Mouse (Mus musculus): ENCODE data around the gene Gm20481.
"Not testable (repeated sequence)": the region's sequence is repeated elsewhere in the genome, so short reads cannot be mapped to it uniquely, and the experiment has no call there.

Gene Gm20481

DNA sequence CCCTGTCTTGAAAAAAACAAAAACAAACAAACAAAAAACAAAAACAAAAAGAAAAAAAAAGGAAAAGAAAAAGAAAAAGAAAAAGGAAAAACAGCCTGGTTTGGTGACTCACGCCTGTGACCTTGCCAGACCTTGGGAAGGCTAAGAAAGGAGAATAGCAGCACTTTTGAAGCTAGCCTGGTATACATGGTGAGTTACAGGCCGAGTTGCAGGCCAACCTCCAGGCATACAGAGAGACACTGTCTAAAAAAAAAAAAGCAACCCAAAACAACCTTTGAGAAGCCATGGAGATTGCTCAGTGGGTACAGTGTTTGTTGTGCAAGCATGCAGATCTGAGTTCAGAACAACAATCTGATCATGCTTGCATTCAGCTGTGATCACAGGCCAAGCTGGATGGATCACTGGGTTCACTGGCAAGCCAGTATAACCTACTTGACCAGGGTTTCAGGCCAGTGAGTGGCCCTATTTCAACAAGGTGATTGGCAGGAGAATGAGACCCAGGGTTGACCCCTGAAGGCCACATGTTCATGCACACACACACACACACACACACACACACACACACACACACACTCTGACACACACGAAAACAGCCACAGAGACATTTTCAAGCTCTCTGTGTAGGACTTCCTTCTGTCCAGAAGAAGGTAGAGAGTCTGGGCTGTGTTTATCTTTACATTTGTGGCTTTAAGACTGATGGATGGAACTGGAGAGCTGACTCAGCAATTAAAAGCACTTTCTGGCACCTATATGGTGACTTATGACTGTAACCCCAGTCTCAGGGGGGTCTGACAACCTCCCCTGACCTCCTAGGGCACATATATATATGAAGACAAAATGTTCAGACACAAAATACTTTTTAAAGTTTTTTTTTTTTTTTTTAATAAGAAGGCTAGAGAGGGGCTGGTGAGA lies 6.1 kb downstream of the Gm20481 start:
- DNase-seq (ENCODE audit: low spot score) = no peak

DNA sequence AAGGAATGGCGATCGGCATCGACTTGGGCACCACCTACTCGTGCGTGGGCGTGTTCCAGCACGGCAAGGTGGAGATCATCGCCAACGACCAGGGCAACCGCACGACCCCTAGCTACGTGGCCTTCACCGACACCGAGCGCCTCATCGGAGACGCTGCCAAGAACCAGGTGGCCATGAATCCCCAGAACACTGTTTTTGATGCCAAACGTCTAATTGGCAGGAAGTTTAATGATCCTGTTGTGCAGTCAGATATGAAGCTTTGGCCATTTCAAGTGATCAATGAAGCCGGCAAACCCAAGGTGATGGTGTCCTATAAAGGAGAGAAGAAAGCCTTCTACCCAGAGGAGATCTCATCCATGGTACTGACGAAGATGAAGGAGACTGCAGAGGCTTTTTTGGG lies 7.3 kb downstream of the Gm20481 start:
- DNase-seq (ENCODE audit: low spot score) = no peak

DNA sequence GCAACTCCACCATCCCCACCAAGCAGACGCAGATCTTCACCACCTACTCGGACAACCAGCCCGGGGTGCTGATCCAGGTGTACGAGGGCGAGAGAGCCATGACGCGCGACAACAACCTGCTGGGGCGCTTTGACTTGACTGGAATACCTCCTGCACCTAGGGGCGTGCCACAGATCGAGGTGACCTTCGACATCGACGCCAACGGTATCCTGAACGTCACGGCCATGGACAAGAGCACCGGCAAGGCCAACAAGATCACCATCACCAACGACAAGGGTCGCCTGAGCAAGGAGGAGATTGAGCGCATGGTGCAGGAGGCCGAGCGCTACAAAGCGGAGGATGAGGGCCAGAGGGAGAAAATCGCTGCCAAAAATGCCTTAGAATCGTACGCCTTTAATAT lies 8.5 kb downstream of the Gm20481 start:
- DNase-seq (ENCODE audit: low spot score) = no peak

DNA sequence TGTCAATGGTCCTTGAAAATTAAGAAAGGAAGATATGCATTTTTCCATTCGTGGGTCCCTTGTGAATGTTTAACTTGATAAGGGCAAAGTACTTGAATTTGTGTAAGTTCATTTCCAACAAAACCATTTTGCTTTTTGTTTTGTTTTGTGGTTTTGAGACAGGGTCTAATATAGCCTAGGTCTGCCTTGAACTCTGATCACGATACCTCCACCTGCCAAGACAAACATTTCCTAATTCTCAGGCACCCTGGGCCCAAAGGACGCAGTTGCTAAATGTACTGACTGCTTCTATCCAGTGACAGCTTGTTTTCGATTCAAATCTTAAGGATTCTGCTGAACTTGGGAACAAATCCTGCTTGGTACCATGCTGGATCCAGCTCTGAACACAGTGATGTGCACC lies 9.9 kb downstream of the Gm20481 start:
- no peak for DNase-seq (ENCODE audit: low spot score)

DNA sequence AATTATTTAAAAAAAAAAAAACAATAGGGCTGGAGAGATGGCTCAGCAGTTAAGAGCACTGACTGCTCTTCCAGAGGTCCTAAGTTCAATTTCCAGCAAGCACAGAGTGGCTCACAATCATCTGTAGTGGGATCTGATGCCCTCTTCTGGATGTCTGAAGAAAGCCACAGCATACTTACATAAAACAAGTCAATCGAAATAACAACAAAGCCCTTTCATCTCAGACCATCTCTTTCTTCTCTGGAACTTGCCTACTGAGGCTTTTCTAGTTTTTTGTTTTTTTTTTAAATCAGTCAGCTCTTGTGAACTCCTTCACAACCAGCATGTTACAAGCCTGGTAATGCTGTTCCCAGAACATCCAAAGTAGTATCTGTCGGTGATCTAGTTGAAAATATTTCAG lies 10.9 kb downstream of the Gm20481 start:
- DNase-seq (ENCODE audit: low spot score) = peak; percentile 80

DNA sequence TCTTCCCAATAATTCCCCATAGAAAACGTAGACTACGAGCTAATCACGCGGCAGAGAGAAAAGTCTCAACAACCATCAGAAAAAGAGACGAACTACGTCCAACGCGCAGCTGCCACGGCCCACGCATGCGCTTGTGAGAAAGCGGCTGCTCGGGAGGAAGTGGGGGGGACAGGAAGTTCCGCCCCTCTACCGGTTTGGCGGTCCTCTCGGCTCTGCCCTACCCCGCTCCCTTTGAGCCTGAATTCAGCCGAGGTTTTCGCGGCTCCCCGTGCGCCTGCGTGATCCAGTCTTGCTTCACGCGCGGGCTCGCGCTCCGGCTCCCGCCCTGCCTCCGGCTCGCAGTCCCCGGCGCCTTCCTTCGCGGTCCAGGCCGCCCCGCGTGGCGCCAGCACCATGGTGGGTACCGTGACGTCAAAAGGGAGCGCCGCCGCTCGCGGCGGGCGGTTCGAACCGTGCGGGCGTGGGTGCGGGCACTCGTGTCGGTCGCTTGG lies 12.0 kb downstream of the Gm20481 start, which contains the start of gene Lsm2:
TSS of gene Lsm2 (plus strand) at position 173 of the 491 bp plus-strand sequence.
- DNase-seq (ENCODE audit: low spot score) = peak; percentile 96

DNA sequence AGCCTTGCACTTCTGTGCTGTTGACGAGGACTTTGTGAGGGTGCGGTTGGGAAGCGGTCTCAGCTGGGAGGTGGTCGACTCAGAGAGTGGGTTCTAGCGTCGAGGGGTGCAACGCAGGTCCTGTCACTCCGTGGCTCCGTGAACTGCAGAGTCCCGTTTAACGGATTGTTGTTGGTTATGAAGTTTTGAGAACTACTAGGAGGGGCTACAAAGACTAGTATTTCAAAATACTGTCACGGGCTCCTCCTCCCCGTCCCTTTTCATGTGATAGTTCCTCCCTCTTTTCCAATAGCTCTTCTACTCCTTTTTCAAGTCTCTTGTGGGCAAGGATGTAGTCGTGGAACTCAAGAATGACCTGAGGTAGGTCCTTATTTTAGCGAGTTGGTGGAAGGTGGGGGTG lies 12.6 kb downstream of the Gm20481 start:
- DNase-seq (ENCODE audit: low spot score) = no peak

DNA sequence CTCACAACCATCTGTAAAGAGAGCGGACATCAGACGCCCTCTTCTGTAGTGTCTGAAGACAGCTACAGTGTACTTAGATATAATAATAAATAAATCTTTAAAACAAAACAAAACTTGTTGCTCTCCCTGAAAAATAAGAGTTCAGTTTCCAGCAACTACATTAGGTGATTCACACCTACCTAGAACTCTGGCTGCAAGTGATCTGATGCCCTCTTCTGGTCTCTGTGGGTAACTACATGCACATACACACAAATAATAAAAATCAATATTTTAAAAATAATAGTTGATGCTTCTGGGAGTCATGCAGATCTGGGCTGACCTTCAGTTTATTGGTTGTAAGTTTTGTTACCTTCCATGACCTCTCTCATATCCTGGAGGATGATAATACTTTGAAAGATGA lies 14.5 kb downstream of the Gm20481 start:
- peak; percentile 63 for DNase-seq (ENCODE audit: low spot score)

DNA sequence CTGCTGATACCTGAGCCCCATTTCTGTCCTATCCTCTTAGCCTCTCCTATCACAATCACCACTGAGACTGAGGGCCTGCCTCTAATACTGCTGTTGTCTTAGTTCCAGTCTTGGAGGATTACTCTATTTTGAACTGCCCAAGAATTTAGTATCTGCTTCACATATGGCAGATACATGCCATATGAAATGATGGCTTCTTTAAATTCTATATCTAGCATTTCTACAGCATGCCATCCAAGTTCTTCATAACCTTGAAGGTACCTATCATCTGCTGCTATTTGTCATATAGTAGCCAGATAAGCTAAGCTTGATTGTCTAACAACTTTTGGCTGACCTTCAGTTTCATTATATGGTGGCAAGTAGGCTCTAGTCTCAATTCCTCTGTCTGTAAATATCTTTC lies 25.0 kb downstream of the Gm20481 start:
- no peak for DNase-seq (ENCODE audit: low spot score)

DNA sequence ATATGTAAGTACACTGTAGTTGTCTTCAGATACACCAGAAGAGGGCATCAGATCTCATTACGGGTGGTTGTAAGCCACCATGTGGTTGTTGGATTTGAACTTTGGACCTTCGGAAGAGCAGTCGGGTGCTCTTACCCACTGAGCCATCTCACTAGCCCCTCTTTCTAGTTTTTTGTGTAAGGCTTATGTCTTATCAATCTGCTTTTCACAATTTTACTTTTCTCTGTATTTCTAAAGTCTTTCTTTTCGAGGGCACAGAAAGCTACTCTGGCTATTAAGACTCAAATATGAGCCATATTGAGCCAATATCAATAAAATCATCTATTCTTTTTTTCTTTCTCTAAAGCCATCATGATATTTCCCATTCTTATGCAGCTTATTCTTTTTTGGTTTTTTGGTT lies 25.5 kb downstream of the Gm20481 start:
- DNase-seq (ENCODE audit: low spot score) = not testable (repeated sequence)

DNA sequence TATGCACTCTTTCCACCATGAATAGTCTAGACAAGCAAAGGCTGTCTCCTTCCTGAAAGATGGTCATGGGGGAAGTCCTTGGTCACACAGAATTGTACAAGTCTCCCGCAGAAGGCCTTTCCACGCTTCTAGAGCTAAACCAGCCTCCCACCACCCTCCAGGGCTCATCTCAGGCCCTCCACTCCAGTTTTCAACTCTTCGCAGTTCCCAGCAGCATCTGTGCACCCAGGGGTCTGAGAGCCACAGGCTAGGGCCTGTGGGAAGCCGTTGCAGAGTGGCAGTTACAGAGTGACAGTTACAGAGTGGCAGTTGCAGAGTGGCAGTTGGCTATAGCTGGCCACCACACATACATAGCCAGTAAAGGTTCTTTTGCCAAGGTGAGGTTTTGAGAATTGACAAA lies 26.2 kb downstream of the Gm20481 start:
- not testable (repeated sequence) for DNase-seq (ENCODE audit: low spot score)

DNA sequence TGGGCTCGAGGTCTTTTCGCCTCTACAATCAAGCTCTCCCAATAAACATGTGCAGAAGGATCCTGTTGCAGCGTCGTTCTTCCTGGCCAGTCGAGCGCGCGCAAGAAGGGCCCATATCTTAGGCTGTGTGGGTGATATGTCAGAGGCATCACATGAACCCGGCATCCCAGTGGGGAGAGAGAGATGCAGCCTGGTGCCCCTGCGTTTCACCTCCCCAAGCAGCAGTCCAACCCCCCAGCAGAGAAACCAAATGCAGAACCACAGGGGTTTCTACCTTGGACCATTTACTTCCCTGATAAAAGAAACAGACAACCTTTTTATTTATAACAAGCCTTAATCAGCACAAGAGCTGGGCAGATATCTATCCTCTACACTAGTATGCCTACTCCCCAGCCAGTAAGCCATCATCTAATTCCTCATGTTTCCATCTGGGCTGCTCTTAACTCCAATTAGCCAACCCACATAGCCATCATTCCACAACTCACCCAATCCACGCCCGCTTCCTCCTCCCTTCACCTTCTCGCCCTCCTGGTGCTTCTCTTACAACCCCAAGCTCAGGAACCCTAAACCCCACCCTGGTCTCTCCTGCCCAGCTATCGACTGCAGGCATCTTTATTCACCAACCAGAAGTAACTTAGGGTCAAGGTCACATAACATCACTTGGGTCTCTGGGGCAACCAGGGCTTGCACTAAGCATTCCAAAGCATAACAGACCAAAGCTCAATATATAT lies 26.9 kb downstream of the Gm20481 start:
- DNase-seq (ENCODE audit: low spot score) = no peak

DNA sequence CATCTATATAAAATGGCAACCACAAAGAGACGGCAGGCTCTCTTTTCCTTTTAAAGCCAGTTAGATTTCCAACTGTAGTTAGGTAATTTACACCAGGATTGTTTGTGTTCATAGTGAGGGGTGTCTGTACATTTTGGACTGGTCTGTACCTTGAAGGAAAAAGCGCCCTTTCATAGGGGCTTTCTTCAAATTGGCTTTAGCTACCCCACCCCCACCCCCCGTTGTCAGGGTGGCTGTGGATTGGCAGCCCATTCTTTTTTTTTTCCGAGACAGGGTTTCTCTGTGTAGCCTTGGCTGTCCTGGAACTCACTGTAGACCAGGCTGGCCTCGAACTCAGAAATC lies 27.4 kb downstream of the Gm20481 start:
- no peak for DNase-seq (ENCODE audit: low spot score)

DNA sequence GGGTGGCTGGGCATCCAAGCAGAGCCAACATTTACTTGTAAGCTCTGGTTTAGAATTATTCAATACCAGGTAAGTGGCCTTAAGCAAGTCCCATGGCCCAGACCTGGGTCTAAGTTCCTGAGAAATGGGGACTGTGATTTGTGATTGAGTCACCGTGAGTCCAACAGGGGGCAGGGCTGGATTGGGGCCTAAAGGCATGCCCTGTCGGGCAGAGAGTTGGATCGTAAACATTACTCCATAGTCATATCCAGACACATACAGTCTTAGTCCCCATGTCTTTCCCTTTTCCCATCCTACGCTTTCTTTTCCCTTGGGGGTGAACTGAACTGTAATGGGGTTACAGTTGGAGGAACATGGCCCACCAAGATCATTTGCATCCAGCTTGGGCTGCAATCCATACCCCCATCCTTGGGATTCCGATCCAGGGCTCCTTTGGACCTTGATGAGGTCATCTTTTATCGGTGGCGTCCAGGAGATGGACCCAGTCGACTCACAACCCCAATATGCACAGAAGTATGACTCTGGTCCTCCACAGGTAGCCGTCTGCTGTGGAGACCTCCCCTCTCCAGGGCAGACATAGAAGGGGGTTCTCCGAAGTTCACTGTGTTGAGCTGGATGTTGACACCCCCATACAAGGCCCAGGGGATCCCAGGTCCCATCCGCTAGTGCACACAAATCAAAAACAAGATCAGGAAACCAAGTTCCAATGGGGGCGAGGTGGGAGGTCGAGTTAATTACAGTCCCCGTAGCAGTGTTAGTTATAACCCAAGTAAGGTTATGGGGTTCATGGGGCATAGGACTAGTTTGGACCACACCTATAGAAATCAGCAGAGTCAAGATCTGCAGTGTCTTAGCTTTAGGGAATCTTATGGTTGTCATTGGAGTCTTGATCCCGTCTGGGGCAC lies 29.1 kb downstream of the Gm20481 start:
- no peak for DNase-seq (ENCODE audit: low spot score)

DNA sequence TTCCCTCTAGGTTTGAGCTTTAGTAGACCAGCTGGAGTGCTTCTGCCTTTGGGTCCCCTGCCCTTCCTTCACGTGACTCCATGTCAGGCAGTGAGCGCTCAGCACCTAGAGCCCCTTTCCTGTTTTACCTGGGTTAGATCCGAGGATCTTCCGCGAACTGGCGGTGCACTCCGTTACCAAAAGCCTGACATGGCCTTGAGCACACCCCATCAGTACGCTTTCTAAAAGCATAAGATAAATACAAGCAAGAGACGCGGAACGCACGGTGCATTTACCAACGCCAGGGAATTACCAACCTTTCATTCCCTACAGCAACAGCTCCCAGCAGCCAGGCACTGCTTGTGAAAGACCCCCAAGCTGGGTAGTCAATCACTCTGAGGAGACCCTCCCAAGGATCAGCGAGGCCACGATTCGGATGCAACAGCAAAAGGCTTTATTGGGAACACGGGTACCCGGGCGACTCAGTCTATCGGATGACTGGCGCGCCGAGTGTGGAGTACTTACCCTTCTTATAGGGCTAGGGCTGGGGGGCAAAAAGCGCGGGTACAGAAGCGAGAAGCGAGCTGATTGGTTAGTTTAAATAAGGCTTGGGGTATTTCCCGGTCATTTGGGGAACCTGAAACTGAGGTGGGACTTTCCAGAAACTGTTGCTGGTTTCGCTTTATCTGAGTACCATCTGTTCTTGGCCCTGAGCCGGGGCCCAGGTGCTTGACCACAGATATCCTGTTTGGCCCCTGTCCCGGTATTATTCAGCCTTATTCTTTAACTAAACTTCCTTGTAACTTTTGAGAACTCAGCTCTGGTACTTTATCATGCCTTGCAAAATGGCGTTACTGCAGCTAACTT lies 30.4 kb downstream of the Gm20481 start:
- DNase-seq (ENCODE audit: low spot score) = peak; percentile 49

DNA sequence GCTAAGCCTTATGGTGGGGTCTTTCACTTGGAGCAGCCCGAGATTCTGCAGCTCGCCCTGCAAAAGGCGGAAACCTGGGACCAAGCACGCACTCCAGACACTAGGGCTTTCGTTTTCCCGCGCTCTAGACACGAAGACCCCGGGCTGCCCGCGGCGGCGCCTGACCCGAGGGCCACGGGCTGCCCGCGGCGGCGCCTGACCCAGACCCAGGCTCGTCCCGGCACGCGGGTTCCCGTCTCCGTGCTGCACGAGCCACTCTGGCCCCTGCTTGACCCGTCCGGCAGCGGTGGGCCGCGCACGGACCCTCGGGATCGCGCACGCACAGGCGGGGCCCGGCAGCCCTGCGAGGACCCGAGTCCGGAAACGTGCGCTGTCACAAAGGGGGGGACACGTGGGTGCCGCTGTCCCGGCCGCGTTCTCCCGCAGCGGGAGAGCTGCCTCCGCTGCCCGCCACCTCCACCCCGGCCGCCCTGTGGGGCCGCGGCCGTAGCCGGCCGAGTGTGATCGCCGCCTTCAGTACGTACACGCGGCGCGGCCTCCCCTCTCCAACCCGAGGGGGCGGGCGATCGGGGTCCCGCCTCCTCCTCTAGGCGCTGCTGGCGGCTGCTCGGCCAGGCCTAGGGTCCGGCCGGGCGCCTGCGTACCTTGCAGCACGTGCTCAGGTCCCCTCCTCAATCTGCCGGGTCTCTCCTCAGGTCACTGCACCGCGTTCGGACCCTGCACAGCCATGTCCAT lies 31.2 kb downstream of the Gm20481 start, which contains the start of gene Vars:
TSS of gene Vars (plus strand) at position 271 of the 735 bp plus-strand sequence.
- DNase-seq (ENCODE audit: low spot score) = peak; percentile 95

DNA sequence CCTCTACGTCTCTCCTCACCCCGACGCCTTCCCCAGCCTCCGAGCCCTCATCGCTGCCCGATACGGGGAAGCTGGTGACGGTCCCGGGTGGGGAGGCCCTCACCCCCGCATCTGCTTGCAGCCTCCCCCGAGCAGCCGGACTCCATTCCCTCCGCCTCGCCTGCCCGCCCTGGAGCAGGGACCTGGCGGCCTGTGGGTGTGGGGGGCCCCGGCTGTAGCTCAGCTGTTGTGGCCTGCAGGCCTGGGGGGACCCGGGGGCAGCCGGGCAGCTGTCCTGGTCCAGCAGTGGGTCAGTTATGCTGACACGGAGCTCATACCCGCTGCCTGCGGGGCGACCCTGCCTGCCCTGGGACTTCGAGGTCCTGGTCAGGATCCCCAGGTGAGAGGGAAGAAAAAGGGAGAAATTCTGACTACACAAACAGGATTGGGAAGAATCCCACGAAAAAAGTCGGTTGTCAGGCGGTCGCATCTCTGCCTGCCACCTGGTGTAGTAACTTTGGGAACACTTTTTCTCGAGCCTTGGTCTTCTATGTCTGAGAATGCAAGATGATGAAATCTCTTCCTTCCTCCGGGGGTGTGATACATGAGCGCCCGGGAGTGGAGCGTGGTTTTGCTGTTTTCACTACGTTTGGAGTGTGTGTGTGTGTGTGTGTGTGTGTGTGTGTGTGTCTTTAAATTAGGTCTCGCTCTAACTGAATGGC lies 31.9 kb downstream of the Gm20481 start:
- peak; percentile 53 for DNase-seq (ENCODE audit: low spot score)

DNA sequence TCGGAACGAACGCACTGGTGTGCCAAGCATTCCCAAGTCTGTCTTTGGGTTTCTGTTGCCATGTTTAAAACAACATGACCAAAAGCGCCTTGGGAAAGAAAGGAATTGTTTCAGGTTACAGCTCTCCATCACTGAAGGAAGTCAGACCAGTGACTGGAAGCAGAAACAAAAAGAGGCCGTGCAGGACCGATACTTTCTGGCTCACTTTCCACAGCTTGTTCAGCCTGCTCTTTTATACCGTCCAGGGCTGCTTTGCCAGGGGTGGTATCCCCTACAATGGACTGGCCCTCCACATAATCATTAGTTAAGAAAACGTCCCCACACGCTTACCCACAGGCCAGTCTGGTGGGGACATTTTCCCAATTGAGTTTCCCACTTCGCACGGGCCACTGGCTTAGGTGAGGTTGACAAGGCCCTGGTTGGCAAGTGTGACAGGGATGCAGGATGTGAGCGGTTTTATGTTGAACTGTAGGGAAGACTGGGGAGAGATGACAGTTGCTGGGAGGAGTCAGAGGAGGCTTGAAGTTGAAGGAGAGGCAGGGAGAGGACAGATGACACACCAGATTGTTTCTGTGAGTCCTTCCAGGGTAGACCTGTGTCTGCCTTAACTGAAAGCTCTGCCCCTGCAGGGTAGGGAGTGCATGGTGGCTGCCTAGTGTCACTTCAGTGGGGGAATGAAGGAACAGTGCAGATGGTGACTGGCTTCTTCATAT lies 32.6 kb downstream of the Gm20481 start:
- no peak for DNase-seq (ENCODE audit: low spot score)
